Mouse (Mus musculus) E14TG2a.4 (cell line): ENCODE results near the gene Pold1.

ENCODE experiments used
- CTCF ChIP-seq: conservative IDR thresholded peaks from 2 replicates; pipeline ENCODE4 v1.5.1; 2014; ENCODE audit warnings: low read length
- NANOG ChIP-seq: IDR thresholded peaks from 2 replicates; pipeline ENCODE4 v1.6.1; 2014; ENCODE audit warnings: borderline replicate concordance, low read length, mixed read lengths
- POU5F1 ChIP-seq: IDR thresholded peaks from 2 replicates; pipeline ENCODE4 v1.6.1; 2014; ENCODE audit warnings: low read length, borderline replicate concordance

GRCm38 (mm10) chr7:44571811-44572210 is 23.2 kb upstream of the Pold1 start:
- TF ChIP-seq CTCF (no peak), POU5F1 (no peak), NANOG (no peak)
